Mouse (Mus musculus): Measurements from ENCODE around the gene Ahcy. TPM values are rescaled to one million over a fixed set of nuclear protein-coding genes. Genes with fewer than 3 reads are reported as not detected.
"Not testable (repeated sequence)": the region's sequence is repeated elsewhere in the genome, so short reads cannot be mapped to it uniquely, and the experiment has no call there.

Ahcy gene
- 10 to 100 TPM; 15.3 to 15.5 TPM for total RNA-seq (2021)

DNA sequence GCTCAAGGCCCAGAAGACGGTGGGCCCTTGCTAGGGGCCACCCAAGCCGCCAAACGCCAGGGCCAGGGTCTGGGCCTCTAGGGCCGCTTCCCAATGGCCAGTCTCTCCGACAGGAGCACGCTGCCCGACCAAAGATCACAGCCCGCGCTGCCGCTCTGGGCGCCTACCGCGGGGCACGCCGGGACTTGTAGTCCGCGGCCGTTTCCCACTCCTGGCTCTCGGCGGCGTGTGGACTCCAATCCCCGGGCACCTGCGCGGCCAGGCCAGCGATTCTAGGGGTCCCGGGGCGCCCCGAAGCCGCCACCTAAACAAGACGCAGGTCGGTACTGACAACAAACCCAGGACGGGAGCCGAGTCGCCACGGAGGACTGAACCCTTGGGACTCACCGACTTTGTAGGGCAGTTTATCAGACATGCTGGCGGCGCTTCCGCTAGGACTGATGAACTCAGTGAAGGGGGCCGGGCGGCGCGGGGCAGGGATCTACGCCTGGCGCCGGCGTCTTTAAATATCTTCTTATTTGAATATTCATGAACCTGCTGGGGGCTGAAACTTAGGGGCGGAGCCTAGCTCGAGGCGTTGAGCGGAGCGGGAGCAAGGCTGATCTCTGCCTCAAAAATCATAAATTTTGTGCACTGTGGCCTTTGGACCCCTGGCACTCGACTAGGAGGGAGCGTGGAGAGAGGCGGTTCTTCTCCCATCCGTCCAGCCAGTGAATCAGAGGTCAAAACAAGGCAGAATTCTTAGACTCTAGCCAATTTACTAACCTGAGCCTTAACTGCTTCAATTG lies at the start of gene Ahcy:
Ahcy (minus strand) TSS at position 520 of the 788 bp plus-strand sequence.
- peak; percentile 90 to 91 for DNase-seq

- DNase-seq, result no peak
These were observed 41.0 kb upstream of the Ahcy start for GRCm38 (mm10) chr2:155115216-155115830.

- DNase-seq, result not testable (repeated sequence)
These were observed 33.0 kb upstream of the Ahcy start for GRCm38 (mm10) chr2:155107276-155107675.

DNA sequence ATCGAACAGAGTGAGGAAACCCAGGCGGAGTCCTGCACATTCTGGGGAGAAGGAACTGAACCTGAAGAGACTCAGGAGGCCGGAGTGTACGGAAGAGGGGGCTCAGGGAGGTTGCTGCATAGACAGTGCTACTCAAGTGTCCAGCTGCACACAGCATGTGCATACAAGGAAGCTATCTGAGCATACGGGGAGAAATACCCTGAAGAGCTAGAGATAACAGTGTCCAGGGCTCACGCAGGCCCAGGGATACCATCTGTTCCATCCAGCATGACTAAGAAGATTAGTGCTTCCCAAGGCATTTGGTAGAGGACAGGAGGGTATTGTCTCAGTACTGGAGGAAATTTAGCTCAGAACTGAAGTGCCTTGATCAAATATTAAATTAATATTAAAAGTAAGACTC lies 29.3 kb upstream of the Ahcy start:
- no peak for DNase-seq

- no peak for DNase-seq
These were observed 27.5 kb upstream of the Ahcy start for GRCm38 (mm10) chr2:155101761-155102181.

DNA sequence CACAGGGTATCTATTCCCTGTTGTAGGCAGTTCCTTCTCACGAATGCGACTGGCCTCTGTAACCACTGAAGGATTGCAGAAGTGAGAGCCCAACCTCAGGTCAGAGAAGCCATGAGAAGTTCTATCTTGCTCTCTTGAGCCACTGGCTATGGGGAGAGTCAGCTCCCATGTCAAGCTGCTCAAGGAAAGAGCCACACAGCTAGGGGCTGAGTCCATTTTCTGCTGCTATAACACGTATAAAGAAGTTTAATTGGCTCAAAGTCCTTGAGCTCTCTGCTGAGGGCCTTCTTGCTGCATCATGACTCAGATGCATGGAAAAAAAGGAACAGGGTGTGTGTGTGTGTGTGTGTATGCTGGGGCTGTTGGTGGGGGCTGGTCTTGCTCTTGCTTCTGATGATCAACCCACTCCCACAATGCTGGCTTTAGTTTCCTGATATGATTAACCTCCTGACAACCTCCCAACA lies 26.5 kb upstream of the Ahcy start:
- no peak for DNase-seq

DNA sequence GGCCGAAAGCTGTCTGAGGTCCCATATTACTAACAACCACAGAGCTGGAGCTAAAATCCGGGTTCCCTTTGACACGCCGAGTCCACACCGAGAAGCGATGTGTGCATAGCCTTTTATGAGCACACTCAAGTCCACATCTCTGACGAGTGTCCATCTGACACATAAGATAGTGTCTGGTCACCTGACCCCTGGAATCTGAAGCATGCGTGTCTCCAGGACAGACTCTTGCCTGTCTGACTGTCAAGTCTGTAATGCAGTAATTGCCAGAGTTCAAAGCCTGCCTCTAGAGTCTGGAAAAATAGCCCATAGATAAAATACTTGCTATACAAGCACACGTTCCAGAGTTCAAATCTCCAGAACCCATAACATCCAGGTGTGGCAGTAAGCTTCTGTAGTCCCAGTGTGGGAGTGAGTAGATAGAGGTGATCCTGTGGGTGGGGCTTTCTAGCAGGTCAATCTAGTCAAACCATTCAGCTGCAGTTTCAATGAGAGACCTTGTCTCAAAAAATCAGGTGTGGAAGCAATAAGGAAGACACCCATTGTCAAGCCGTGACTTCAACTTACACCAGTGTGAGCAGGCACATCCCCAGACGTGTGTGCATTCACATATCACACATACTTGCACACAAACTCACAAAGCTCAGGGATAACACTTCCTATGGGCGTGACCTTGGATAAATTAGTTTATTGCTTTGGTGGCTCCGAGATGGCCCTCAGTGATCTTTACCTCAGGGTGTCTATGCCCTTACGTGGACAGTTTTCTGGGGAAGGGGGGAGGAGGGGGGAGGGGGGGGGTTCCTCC lies 25.9 kb upstream of the Ahcy start:
- no peak for DNase-seq

- DNase-seq, result peak; percentile 27 to 42
These were observed 25.1 kb upstream of the Ahcy start for GRCm38 (mm10) chr2:155099421-155099820.

DNA sequence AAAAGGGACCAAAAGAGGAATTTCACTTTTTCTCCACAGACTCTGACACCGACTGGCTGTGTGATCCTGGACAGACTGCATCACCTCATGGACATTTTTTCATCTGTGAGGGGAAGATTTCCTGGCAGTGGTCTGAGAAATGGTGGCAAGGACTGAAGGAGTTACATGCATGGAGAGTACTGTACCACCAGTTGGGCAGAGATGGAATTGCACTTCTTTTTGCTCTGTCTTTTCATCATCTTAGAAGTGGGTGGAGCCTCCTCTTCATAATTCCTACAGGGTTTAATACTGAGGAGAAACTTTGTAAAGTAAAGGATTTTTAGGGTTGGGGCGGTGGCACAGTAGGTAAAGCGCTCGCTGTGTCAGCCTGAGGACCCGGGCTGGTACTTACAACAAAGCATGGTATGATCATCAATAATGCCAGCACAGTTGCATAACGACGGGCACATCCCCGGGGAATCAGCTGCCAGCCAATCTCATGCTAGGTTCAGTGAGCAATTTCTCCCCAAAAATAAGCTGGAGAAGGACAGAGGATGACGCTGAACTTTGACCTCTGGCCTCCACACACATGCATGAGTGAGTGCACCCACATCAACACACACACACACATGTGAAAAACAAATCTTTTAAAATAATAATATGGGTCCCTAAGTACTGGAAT lies 24.6 kb upstream of the Ahcy start:
- peak in 1 of 2 experiments; percentile 12 for DNase-seq

GRCm38 (mm10) chr2:155093418-155093817 lies 19.1 kb upstream of the Ahcy start:
- DNase-seq, result no peak

DNA sequence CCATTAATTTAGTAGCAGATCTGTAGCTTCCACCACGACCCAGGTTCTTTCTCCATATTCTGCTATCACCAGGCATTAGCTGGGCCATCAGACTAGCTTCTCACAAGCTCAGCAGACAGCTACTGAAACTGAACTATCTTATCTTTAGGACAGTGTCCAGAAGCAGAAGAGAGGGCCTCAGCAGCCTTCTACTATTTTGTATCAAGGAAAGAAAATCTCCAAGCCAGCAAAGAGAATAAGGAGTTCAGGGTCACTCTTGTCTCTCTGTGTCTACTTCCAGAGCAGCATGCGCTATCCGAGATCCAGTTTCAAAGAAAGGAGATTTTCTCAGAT lies 17.4 kb upstream of the Ahcy start:
- no peak for DNase-seq

GRCm38 (mm10) chr2:155090909-155091742 lies 16.8 kb upstream of the Ahcy start:
- DNase-seq, result no peak

DNA sequence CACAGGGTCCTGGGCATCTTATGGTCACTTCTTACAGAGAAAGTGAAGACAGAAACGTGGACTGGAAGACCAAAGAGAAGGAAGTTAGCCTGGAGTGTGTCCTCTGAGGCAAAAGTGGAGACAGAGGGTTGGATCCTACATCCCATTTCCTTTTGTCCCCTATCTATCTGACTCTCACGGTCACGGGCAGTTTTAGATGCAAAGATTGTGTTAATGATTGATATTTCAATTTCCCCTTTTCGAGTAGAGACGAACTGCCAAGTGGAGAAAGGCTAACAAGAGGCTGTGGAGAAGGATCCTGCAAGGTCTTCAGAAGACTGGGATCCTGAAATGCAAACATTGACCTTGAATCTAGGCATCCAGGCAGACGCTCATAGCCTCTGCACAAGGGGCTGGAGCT lies 14.0 kb upstream of the Ahcy start:
- DNase-seq, result no peak

DNA sequence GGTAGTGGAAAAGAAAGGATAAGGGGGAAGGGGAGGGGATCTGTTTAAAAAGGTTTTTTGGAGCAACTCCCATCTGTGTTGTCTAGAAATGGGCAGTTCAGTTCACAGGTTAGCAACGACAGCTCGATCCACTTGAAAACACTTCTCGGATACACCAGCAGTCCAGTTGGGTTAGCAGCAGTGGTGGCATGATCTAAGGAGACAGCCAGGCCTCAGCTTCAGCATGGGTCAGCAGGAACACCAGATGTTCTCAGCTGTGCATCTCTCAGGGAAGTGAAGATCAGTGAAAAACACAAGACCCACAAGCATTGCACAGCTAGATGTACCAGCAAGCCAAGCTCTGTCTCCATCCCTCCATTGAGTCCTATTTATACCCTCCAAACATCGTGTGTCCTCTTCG lies 12.0 kb upstream of the Ahcy start:
- no peak for DNase-seq

DNA sequence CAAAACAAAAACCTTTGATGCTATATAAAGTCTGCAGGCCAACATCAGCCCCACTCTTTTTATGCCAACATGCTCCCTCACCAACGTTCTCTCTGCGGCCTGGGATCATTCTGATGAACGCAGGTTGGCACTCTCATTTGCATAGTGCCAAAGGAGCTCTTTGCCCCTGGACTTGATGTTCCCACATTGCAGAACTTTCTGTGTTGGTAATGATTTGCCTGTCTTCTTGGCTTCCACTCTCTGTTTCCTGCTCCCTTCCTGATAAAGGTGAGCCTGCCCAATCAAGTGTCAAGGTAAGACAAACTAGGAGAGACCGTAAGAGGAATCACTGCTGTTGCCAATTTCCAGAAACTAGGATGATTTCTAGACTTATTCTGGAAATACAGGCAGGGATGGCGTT lies 10.2 kb upstream of the Ahcy start:
- no peak for DNase-seq

- peak; percentile 53 to 60 for DNase-seq
These were observed 8.0 kb upstream of the Ahcy start for GRCm38 (mm10) chr2:155082121-155082803.

GRCm38 (mm10) chr2:155081056-155081455 lies 6.8 kb upstream of the Ahcy start:
- DNase-seq, result no peak

DNA sequence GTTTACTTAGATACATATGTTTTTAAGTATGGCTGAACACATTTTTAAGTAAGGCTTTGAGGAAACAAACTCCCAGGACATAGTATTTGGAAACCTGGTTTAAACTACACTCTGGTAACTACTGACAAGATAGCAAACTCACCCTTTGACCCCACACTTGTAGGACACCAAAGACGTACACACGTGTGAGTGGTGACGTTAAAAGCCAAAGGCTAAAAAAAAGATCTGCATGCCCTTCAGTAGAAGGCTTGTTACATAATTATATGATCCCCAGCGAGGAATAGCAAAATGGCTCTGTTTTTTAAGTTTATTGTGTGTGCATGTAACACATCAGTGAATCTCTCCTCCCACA lies 5.9 kb upstream of the Ahcy start:
- no peak for DNase-seq

DNA sequence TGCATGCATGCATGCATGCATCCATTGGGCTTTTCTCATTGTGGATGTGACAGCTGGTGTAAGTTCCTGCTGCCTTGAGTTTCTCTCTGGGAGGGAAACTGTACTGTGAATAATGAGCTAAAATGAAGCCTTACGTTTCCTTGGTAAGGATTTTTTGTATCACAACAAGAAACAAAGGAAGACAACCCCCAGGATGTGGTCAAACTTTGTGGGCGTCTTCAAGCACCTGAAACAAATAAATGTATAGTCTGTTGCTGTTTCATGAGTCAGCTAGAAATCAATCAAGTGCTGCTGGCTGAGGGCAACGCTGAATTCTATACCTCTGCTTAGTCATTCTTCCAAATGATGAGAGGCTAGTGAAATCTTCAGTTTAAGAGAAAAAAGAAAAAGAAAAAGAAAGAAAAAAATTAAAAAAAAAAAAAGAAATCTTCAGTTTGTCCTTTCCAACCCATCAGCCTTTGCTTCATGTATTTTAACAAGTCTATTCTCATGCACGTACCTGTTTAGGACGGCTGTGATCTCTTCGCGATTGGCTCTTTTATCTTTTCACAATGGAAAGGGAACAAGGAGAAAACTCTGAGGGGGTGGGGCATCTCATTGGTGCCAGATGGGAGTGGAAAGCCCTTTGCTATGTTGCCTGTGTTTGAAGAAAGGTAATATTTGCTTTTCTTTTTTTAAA lies 5.3 kb upstream of the Ahcy start:
- DNase-seq, result no peak

DNA sequence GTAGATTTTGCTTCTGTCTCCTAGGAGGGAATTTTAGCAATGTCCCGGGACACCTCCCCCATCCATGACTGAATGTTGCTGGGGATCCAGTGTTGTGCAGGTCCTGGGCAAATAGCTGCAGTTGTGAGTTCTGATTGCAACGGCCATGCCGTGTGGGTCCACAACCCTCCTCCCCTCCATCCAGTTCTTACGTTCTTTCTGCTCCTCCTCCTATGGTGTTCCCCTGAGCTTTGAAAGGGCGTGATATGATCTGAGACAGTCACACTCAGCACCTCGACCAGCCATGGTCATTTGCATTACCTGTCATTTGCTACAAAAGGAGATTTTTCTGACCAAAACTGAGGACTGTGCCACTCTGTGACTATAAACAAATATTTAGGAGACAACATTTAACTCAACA lies 1.4 kb upstream of the Ahcy start:
- DNase-seq, result no peak
